Mouse (Mus musculus): ENCODE measurements around the gene Slc22a3. TPM values are rescaled to one million over a fixed set of nuclear protein-coding genes. Genes with fewer than 3 reads are reported as not detected.

The Slc22a3 gene
- total RNA-seq, 2 experiments from 2014 or later = 0.44 to 0.52 TPM

GRCm38 (mm10) chr17:12377981-12378705 lies 129.4 kb downstream of the Slc22a3 start, which contains the start of gene Plg:
Gene Plg (plus strand): TSS chr17:12378608.
- H3K4me3 ChIP-seq = no peak within 1 kb of the TSS
- no peak within 1 kb of the TSS for H3K27ac ChIP-seq
- TF ChIP-seq CTCF (conservative IDR thresholded peaks at IDR 0.05) = no peak
- DNase-seq (ENCODE audit: low spot score in 2 of 2) = no peak

GRCm38 (mm10) chr17:12373601-12374144 lies 133.8 kb downstream of the Slc22a3 start:
- no peak for TF ChIP-seq CTCF (conservative IDR thresholded peaks at IDR 0.05)
- Histone ChIP-seq H3K27ac (no peak overlapping the region), H3K4me3 (no peak overlapping the region)
- DNase-seq (ENCODE audit: low spot score in 2 of 2) = no peak

GRCm38 (mm10) chr17:12372021-12372420 lies 135.5 kb downstream of the Slc22a3 start:
- H3K4me3 ChIP-seq = peak overlapping the region; percentile 35; the same call in 1 of the 2 replicates
- H3K27ac ChIP-seq = no peak overlapping the region
- DNase-seq (ENCODE audit: low spot score in 2 of 2) = peak; percentile 55 to 72
- peak; percentile 91 for TF ChIP-seq CTCF (conservative IDR thresholded peaks at IDR 0.05)

DNA sequence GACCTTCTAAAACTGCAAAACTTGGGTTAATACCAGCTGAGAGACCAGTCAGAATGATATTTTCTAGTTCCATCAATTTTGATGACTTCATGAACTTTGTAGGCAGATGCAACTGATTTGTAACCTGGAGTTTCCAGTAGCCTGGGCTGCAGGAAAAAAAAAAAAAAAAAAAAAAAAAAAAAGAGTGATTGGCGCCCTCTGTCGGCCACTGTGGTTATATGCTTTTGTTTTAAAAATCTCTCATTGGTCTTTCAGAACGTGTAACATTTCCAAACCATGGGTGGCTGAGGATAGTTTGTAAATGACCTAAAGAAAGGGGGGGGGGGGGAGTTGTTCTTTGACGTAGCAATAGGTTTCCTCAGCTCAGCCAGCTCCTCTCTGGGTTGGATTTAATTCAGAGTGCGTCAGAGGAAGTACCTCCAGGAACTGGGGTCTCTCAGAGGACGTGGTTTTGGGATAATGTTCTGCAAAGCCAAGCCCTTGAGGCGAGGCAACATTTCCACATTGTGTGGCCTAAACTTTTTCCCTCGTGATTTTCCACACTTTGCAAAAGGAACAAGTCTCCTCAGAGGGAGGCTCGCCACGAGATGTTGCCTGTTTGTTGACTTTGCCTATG lies 136.1 kb downstream of the Slc22a3 start:
- no peak for DNase-seq (ENCODE audit: low spot score in 2 of 2)
- H3K4me3 ChIP-seq = peak overlapping the region; percentile 35; the same call in 1 of the 2 replicates
- peak; percentile 76 for TF ChIP-seq CTCF (conservative IDR thresholded peaks at IDR 0.05)
- no peak overlapping the region for H3K27ac ChIP-seq

DNA sequence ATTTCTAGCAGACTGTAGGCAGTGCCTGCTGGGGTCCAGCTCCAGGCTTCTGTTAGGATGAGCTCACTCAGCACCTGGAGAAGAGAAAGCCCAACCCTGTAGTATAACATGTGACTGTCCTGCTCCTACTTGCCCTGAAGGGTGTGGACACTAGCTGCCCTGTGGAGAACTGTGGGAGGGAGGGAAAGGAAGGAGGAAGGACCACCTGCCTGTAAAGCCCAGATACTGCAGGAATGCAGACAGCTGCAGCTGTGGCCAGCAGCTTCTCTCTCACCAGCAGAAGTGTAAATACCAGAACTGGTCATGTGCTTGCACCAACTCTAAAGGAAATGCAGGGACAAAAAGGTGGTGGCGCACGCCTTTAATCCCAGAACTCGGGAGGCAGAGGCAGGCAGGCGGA lies 137.2 kb downstream of the Slc22a3 start:
- H3K4me3 ChIP-seq = no peak overlapping the region
- DNase-seq (ENCODE audit: low spot score in 2 of 2) = no peak
- no peak overlapping the region for H3K27ac ChIP-seq
- no peak for TF ChIP-seq CTCF (conservative IDR thresholded peaks at IDR 0.05)

GRCm38 (mm10) chr17:12369393-12369792 lies 138.1 kb downstream of the Slc22a3 start:
- no peak for DNase-seq (ENCODE audit: low spot score in 2 of 2)
- Histone ChIP-seq H3K27ac (no peak overlapping the region), H3K4me3 (no peak overlapping the region)
- TF ChIP-seq CTCF (conservative IDR thresholded peaks at IDR 0.05) = no peak

Other genes starting within 250 kb of the Slc22a3 start
- gene Map3k4, start 188.9 kb downstream of the Slc22a3 start, total RNA-seq (2021) = 10 to 100 TPM; 72.4 to 73.8 TPM
- not detected for gene Plg, start 129.1 kb downstream of the Slc22a3 start, total RNA-seq (2021)
- under 1 TPM; 0.42 to 0.77 TPM for gene Slc22a2, start 76.4 kb upstream of the Slc22a3 start, total RNA-seq (2021)
- not detected for gene Slc22a1, start 168.1 kb upstream of the Slc22a3 start, total RNA-seq (2021)

All from layer of hippocampus, adult 2 months (tissue).